Mouse (Mus musculus) frontal cortex, adult (tissue): ENCODE data around the gene Hand2.

Experiments
- ATAC-seq: cut with Nextera tagmentation; 2 replicates; pipeline ENCODE4 v1.9.2; 2017; ENCODE audit warnings: mild to moderate bottlenecking, moderate library complexity, mixed read lengths; ENCODE audit not compliant: low TSS enrichment

Hand2 gene

DNA sequence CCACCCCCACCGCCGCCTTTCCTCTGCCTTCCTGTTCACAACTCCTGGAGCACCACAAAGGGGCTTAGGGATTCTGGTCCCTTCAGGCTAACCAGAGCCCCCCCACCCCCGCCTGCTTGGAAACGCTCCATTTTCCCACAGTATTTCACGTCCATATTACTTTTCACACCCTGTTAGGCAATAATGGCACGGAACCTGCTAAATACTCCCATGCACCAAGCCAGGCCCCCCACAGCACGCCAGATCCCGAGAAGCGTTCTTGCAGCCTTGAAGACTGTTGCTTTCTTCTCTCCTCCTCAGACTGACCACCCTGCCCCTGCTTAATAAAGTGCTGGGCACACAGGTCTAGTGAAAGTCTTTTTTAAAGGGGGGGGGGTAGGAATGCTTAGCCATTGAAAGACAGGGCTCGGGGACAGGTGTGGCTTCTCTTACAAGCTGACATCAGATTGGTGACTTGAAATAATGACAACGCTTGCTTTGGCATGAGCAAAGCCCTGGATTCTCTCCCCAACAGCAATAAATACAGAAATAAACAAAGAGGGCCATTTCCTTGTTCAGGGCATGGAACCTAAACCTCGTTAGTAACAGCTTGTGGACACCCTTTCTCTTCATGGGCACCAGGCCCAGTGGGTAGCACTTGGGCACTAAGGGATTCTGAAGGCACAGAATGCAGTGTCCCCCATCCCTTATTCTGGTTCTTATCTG lies 21.8 kb downstream of the Hand2 start:
- no peak for ATAC-seq

DNA sequence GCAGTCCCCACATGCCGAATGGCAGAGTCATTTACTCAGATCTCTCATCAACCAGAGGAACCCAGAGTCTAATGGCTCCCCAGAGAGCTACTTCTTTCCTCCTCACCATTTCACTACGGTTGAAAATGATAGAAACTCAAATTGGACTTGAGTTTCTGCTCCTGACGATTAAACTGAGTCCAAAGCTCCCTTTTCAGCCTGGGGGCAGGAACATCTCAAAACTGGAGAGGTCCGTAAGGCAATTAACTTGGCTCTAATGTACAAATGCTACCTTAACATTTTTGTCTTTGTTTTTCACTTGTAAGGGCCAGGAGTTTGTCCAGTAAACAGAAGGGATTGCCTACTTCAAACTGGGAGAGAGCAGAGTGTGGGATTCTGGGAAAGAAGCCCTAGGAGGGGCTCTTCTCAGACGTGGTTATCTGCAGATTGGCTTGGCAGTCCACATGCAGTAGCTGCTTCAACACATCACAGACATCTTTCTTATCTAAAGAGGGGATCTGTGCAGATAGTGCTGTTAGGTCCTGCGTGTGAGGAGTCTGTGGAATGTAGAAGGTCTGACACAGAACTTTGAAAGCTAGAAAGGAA lies 23.0 kb downstream of the Hand2 start:
- no peak for ATAC-seq

DNA sequence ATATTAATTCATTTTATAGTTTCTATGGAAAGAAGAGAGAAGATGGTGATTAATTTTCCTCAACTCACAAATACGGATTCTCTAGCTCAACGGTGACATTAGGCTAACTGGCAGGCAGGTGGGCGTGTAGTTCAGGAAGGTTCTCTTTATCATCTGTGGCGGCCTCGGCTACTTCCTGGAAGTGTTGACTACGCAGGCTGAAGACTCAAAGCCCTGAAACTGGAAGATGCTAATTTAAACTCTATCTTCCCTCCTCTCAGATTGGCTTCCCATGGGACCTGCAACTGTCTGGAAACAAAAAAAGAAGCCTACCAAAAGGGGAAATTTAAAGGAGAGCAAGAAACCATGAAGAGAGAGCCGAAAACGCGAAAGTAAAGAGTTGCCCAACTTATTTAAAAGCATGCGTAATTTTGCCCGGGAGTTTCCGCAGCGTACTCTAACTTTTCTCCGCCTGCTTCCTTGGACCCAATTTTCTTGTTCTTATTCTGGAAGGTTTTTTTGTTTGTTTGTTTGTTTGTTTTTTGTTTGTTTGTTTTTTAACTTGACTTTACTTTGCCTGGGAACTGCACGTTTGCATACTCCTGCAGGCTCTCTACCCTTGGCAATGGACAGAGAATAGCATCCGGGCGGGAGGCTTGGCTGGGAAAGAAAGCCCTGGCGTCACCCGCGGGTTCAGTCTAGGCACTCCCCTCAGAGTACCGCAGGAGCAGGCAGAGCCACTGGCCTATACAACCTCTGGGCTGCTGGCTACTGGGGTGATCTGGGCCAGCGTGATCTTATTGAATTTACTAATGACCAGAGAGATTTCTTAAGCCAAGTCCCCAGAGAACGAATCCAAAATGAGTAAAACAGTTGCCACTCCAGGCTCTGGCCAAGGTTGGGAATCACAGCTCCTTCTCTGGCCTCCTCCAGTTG lies 24.4 kb downstream of the Hand2 start:
- ATAC-seq = no peak

GRCm38 (mm10) chr8:57346371-57346770 lies 25.6 kb downstream of the Hand2 start:
- no peak for ATAC-seq

DNA sequence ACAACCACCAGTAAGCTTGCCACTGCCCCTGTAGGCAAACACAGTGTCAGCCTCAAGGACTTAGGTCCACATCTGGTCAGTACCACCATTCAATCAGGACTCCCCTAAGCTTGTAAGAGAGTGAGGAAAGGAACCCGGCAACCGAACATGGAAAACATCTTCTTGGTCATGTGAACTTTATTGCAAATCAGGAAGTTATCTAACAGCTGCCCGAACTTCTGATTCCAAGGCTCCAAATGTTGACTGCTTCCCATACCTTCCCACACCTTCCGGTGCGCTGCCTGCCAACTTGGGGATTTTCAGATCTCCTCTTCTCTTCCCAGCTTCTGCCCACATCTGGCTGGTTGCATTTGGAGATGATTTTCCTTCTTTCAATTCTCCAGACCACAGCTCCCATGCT lies 26.4 kb downstream of the Hand2 start:
- ATAC-seq = no peak

GRCm38 (mm10) chr8:57348251-57348650 lies 27.5 kb downstream of the Hand2 start:
- no peak for ATAC-seq

GRCm38 (mm10) chr8:57348866-57349520 lies 28.2 kb downstream of the Hand2 start:
- ATAC-seq = no peak

- no peak for ATAC-seq
Measured at GRCm38 (mm10) chr8:57351861-57352260, 31.1 kb downstream of the Hand2 start.

DNA sequence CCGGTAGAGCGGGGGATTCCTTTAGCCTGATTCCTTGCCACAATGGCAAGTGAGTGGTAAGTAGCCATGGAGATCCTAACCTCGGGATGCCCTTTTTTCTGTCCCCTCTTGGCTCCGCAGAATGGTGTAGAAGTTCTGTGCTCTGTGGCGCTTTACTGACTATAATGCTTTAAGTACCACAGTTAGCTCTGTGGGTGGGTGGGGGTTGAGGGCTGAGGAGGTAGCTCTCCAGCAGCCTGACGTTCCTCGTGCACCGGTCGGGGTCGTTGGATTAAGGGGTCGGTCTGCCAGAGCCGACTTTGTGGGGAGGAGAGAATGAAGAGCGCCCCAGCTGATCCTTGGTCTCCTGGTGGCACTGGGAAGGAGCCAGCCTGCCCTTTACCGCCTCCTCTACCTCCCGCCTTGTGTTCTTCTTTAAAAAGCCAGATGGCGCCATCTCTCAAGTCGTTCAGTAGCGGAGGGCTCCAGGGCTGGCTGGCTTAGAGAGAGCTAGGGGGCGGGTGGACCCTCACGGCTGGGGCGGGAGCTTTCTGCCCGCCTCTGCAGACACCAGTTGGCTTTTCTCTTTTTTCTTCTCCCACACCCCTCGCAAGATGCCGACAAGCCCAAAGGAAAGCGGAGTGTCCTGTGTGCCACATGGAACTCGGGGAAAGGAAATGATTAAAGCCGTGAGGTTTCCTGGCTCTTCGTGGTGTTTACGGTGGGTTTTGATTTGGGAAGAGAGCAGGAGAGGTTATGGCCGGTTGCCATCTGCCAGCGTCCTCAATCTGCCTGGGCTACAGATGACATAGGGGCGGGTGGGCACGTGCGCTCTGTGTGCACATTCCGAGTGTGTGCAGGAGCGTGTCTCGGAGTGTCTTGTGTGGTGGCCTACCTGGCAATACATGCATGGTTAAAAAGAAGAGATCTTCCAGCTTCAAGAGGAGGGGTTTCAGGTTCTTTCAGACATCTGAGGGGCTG lies 32.8 kb downstream of the Hand2 start:
- ATAC-seq = peak; percentile 74

DNA sequence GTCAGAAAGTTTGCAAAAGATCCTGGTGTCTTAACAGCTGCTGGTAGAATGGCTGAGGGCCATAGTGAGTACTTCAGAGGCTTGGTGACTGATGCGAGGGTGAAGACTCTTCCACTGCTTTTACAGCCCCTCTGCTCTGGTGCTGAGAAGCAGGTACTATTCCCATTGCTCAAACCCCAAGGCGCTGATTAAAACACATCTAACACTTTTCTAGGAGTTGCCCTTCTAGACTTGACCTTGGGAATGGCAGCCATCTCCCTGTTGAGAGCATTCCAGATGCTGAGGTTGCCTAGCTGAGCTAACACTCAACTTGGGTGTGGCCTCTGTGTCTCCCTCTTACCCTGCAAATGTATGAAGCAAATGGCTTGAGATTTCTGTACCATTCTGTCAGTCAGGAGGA lies 34.1 kb downstream of the Hand2 start:
- no peak for ATAC-seq

- no peak for ATAC-seq
Measured at GRCm38 (mm10) chr8:57356529-57357325, 35.9 kb downstream of the Hand2 start.

GRCm38 (mm10) chr8:57360493-57360892 lies 39.7 kb downstream of the Hand2 start:
- no peak for ATAC-seq

GRCm38 (mm10) chr8:57361003-57361805 lies 40.4 kb downstream of the Hand2 start:
- no peak for ATAC-seq

DNA sequence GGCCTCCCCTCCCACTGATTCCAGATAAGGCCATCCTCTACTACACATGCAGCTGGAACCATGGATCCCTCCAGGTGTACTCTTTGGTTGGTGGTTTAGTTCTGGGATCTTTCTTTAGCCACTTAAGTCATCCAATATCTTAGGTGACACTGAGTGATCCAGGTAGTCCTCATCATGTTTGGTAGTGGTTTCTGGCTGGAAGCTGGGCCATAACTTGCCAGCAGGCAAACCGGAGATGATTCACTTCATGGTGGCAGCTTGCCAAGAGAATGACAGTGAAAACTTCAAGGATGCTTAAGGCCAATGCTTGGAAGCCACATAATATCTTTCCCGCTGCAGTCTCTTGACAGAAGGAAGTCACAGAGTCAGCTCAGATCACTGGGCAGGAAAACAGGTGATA lies 42.1 kb downstream of the Hand2 start:
- no peak for ATAC-seq

DNA sequence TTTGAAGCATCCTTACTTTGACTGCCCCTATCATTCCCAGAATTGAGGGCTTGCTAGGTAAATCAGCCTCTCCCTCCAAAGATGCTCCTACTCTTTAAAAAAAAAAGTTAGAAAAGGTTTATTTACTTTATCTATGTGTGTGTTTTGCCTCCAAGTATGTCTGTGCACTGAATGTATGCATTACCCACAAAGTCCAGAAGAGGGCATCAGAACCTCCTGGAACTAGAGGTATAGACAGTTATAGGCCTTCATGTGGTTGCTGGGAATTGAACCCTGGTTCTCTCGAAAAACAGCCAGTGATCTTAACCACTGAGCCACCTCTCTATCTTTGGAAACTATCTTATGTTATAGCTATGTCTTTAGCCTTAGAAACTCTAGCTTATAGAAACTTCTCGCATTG lies 53.3 kb downstream of the Hand2 start:
- no peak for ATAC-seq
